Mouse (Mus musculus): ENCODE measurements at regions not wholly inside any gene's neighbourhood (a gene's known extent, or its start where the extent isn't known, plus 50 kb on each side); places are given as distances from the start of the nearest gene placed in this dataset.

DNA sequence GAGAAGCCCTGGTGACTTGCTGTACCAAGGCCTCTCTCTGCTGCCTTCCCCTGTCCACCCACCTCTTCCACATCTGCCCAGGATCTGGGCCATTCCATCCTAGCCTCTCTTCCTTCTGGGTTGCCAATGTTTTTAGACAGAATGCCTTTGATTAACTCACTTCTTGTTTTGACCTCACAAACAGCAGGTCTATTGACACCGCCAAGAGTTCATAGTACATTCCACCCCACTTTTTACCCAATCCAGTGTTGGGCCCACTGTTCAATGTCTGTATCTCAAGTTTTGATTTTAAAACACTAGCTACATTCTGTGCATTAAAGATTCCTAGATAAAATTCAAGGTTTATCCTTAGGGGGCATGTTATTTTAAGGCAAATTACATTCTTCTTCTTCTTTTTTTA is 84.7 kb upstream of the Irx5 start:
- TF ChIP-seq CTCF (IDR thresholded peaks at IDR 0.05; ENCODE audit: control insufficient read depth, insufficient read depth, insufficient read length): no peak
- TF ChIP-seq MYOG (IDR thresholded peaks at IDR 0.05; ENCODE audit: control insufficient read depth, extremely low read depth, insufficient read length): no peak
- TF ChIP-seq USF1 (IDR thresholded peaks at IDR 0.05; ENCODE audit: low read depth): no peak
- no peak for TF ChIP-seq FOSL1 (IDR thresholded peaks at IDR 0.05; ENCODE audit: insufficient read depth, low read length, poor library complexity, severe bottlenecking)
- TF ChIP-seq MAX (IDR thresholded peaks at IDR 0.05): no peak
- no peak for TF ChIP-seq MYOD1 (IDR thresholded peaks at IDR 0.05; ENCODE audit: control insufficient read depth, insufficient read length, low read depth)

Measured in C2C12 (cell line).